Mouse (Mus musculus) gastrocnemius, postnatal 4 days (tissue): ENCODE measurements around the gene Wasl. TPM values are rescaled to one million over a fixed set of nuclear protein-coding genes. Genes with fewer than 3 reads are reported as not detected.

Experiments
- DNase-seq, 2 experiments: peaks; one replicate each; pipeline ENCODE4 v3.0.0; 2021 to 2022; ENCODE audit warnings: low spot score in 2 of 2, mixed read lengths in 2 of 2
- long read RNA-seq, 2 experiments: library from polyadenylated mRNA; stranded (forward); transcript quantifications; one replicate each; pipeline ENCODE4 v2.0.0; 2021
- total RNA-seq, 2 experiments: library from RNA; stranded (reverse); gene quantifications; 2 replicates each; pipeline ENCODE4 v1.2.3; 2021

Wasl gene
- 10 to 100 TPM; 33.1 to 38.7 TPM for total RNA-seq
- long read RNA-seq, experiment 1, full-length matches to known transcripts, result 14 of 19 reads
- long read RNA-seq, experiment 1, partial matches to known transcripts, result 2 of 19 reads
- long read RNA-seq, experiment 1, other reads (novel, unspliced or antisense), result 3 of 19 reads
- long read RNA-seq, experiment 2, full-length matches to known transcripts, result 12 of 23 reads
- long read RNA-seq, experiment 2, partial matches to known transcripts, result 5 of 23 reads
- long read RNA-seq, experiment 2, other reads (novel, unspliced or antisense), result 6 of 23 reads

DNA sequence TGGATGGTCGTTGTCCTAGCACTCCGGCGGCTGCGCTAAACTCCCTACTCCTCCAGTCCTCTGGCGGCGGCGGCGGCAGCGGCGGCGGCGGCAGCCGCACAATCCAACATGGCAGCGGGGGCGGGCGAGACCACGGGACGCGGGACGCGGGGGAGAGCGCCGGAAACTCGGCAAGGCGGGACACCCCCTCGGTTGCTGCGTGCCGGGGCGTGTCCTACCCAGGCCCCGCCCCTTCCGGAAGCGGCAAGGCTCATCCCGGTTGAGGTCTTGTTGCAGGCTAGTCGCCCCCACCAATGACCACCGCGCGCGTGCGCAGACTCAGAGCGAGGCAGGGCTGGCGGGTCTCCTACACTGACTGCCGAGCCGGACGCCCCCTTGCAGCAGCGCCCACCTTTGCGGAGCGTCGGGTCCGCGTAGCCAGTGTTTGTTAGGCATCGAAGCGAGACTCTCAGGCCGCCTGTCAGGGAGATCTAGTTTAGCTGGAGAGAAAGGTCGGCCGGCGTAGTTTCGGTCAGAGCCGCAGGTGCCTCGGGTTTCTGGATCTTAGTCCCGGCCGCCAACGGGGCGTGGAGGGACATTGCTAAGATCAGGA is at the start of gene Wasl:
Gene Wasl, minus strand, starts transcription at position 143 of the 592 bp plus-strand sequence.
- DNase-seq, result peak; percentile 97 to 98

DNA sequence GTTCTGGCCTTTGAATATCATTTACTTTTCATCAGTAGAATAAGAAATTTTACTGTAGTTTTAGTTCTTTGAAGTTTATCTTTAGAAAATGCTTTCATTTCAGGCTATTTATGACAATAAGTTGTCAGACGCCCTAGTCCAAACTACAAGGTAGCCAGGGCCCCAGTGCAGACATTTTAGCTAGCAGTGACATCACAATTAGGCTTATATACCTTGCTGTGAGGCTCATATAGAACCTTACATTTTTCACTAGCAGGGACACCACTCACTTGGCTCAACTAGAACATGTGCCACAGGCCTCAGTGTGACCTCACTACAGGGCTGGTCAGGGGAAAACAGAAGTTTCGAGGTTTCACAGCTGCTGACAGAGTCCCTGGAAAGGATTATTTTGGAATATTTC is 42.7 kb upstream of the Wasl start:
- DNase-seq, result no peak

DNA sequence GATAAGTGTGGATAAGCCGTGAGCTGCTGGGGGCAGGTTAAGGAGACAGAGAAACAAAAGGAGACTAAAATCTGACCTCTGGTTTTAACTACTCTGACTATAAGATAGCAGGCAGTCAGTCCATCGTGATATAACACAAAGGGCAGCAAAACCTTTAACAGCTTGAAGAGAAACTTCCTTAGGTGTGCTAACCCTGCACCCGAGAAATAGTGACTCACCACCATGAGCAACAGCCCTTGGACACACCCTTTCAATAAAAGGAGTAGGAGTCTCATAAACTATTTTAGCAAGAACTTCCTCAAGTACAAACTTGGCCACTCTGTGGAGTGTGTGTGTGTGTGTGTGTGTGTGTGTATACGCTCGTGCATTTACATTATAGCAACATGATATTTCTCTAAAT is 42.3 kb upstream of the Wasl start:
- no peak for DNase-seq

DNA sequence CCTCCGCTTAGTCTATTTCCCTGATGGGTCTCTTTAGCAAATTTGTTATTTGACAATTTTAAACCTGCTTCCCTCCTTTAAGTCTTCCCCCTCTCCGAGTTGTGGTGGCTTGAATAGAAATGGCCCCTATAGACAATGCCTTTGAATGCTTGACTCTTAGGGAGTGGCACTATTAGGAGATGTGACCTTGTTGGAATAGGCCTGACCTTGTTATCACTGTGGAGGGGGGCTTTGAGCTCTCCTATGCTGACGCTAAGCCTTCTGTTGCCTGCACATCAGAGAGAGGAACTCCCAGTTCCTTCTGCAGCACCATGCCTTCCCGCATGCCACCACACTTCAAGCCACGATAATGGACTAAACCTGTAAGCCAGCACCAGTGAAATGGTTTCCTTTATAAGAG is 32.4 kb upstream of the Wasl start:
- no peak for DNase-seq

DNA sequence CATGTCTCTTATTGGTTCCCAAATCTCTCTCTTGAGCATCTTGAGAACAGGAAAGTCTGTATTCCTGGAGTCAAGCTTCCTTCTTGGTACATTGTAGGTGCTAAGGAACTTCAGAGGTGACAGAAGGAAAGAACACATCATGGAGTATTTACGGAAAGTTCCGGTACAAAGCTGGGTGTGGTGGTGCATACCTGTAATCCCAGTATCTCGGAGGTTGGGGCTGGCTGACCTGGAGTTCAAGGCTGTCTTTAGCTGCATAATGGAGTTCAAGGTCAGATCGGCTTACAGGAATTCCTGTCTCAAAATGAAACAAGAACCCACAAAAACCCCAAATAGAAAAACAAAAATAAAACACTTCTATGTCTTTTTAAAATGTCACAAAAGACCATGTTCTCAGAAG is 31.3 kb upstream of the Wasl start:
- no peak for DNase-seq

DNA sequence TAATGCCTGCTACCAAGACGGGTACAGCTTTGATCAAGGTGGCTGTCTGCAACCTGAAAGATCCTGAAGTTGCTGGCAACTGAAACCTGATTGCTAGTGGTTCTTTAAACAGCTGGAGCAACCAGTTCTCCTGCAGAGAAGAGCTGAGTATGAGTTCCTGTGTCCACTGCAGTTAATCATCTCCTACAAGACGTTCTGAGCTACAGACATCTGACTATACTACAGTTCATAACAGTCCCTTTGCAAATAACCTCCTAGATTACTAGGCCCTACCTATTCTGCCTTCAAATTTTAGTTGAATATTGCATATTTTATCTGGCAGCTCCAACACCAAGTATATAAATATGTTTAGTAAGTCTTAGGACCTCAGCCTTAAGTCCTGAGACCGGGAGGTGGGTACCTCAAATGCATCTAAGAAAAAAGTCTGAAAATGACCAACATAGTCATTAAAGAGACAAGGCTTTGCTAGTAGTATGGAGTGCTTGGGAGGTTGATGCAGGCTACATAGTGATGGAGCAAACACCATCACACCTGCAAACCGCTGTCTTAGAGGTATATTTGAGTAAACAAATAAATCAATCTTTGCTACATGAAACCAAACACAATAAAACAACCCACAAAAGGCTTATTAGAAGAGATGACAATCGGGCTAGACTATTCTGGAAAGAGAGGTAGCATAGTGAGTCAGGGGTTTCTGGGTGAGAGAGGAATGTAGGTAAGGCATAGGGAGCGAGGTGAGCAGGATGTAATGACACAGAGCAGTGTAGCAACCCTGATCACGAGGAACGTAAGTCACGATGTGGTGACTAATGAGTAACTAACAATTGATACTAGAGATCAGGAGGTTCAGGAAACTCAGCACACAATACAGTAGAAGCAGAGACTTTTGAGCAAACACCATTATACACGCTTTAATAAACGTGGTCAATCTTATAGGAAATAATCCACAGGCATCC is 29.9 kb upstream of the Wasl start:
- DNase-seq, result no peak

DNA sequence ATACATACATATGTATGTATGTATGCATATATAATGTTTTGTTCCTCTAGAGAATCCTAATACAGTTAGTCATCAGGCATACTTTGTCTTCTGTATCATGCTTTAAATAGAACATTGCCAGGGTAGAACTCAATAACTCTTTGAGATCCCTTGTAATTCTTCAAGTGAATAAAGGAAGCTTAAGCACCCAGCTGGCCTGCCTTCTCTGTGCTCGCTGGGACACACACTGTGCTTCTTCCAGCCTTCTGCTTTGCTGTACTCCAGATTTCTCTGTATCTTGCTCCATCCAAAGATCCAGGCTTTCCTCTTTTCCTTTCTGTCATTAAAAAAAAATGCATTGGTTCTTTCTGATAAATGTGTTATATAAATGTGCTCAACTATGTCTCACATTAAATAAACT is 23.1 kb upstream of the Wasl start:
- no peak for DNase-seq

DNA sequence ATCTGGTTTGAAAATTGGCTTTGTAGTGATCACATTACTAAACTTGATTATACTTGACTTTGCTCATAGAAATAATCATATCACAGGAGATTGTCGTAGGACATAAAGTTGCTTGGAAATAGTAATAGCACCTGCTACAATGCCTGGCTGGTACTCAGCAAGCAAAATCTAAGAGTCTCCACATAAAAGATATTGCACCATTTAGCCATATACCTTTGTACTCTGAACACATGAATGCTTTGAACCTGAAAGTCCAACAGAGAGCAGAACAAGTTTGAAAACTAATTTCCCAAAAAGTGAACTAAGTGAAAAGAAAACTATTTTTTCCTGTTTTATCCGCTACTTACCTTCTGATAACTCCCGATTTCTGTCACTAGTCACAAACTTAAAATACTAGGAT is 18.3 kb upstream of the Wasl start:
- DNase-seq, result no peak

DNA sequence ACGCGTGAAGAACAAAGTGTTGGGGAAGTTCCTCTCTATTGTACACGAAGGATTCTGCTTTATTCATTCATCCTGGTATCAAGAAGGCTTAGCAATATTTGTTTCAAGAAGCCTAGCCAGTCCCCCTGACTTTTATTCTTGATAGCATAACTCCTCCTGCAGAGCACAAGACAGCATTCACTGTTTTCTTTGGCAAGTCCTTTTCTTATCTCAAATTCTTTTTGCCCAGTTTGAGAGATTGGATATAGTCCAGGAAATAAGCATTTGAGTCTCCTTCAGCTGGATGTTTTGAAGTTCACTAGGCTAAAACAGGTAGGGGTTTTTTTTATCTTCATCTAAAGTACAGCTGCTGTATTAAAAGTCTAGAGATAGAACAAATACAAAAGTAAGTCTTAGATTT is 3.0 kb upstream of the Wasl start:
- DNase-seq, result no peak

DNA sequence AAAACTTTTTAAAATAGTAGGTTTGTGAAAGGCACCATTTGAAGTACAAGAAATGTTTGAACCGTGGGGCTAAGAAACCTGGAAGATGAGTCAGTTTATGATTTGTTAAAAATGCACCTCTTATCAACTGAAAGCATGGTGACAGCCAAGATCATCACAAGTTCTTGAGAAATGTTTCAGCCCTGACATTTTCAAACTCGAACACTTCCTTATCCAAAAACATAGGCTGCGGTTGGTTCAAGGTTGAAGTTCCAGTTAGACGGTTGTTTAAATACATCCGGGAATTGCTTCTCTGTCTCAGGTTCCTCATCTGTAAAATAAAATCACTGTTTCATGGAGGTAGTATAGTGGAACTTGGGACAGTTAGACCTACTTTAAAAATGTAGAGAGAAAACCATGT is 1.4 kb upstream of the Wasl start:
- DNase-seq, result no peak

DNA sequence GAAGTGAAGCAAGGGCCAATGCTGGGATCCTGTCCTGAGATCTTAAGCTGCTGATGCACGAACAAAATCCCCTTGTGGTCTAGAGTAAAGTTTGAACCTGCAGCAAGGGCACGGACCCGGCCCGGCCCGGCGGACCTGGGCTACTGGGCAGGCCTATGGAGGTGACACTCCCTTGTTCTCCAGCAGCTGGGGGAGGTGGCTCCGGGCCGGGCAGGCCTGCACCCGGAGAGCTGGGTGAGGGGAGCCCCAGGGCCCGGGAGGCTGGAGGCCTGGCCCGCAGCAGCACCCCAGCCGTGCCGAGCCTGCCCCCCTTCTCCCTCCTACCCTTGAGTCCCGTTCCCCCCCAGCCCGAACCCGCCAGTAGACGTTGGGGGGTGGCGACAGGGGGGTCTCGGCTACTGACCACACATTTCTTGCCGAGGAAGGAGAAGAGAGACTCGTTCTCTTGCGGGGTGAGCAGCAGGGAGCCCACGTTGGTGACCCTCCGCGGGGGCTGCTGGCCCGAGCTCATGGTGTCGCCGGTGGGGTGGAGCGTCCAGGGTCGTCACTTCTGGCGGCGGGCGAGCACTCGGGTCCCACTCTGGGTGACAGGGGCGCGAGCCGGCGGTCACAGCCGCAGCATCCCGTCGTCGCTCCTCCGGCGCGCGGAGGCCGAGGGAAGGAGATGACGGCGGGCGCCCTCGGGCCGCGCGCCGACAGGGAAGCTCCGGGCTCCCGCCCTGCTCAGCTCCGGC is 509 bp downstream of the Wasl start:
- peak; percentile 48 to 58 for DNase-seq

DNA sequence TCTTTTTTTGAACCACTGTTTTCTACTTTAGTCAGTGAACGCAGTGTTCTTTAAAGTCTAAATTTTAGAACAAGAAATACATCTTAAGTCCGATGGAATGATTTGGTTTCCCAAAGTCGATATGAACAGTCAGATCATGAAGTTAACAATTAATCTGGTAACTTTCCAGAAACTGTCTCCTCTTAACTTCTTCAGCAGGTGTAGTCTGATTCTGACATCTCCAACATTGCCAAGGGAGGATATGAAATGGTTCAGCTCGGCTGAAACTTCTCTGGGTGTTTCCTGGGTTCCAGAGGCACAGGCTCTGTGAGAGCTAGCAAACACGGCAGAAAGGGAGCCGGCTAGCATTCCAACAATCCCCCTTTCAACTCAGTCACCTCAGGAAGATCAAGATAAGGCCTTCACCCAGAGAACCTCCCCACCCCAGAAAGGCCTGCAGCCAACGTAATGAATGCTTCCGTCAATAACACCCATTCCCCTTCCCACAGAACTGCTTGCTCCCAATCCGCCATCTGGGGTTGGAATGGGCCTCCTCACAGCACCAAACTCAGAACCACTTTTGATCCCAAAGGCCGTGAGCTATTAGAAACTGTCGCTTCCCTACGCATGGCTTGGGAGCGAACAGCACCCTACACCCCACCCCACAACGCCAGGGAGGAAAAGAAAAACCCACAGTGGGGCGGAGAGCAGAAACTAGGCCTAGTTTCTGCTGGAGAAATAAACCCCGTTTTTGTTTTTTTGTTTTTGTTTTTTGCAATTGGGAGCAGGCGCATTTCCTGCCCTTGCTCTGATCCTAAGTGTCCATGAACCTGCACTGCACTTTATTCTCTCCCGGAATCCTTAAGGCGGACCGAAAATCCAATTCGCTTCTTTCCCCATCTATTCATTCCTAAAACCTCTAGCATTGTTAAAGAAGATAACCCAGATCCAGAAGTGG is 1.3 kb downstream of the Wasl start:
- no peak for DNase-seq

DNA sequence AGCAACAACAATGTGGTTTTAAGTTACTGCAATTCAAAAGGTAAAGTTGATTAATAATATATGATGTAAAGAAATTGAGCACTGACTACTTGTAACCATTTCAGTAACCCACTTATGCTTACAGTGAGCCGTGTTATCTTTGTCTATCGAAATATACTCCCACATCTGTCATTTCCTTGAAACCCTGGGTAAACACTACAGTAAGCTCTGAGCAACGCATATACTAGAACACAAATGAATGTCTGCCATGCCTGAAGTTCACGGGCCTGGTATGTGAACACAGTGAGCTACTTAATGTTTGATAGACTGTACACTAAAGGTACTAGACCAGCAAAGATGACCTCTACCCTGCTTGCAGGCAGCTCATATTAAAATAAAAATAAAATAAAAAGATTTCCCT is 2.3 kb downstream of the Wasl start:
- DNase-seq, result no peak

DNA sequence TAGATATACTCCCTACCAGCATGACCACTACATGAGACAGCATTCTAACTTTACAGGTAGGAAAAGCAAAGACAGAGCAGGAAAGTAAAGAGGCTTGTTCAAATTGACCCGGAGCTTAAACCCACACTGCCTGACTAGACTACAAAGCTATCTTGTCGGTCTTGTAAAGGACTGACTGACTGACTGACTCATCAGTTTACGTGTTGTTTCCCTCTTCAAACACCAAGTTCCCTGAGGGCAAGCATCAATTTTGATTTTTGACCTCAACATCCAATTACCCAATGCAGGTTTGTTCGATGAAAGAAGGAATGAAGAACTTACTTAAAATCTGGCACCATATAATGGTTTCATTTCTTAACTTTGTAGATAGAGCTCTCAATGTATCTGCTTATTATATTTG is 2.9 kb downstream of the Wasl start:
- no peak for DNase-seq

DNA sequence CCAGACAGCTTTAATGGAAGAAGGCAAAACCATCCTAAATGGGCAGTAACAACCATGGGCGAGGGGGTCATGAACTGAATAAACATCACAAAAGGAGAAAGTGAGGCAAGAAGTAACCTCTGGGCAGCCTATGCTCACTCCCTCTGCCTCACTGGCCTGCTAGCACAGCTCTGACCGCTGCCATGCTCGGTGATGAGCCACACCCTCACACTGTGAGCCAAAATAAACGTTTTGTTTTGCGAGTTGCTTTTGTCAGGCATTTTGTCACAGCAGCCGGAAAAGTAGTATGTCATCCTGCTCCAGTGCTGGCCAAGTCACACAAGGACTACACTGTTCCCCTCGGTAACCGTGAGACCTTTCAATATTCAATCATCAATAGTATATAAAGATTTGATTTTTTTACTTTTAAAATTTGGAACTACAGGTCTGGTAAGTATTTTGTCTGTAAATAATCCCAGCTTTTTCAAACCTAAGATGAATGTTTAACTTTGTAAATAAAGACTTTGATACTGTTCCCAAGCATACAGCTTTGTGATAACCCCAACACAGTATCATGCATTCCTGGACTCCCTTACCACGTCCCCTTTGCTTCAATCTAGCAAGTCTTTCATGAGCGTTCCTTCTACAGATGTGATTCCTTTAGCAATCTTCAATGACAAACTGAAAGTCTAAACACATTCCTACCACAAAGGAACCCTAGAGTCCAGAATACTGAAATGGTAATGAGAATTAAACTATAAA is 7.0 kb downstream of the Wasl start:
- DNase-seq, result no peak

DNA sequence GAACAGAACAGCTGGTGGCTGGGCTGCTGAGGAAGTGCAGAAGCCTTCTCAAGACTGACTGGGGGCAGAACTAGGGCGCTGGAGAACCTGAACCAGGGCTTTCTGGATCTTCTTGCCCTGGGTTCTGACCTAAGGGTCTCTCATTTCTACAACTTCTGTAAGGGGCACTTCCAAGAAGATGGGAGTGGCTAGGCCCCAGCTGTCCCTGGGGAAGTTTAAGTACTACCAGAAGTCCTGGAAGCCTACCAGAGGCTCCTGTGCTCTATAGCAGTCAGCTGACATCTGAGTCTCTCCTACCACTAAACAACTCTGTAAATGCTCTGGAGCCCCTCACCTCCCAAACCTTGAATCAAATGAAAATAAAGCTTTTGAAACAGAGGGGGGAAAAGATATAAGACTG is 8.7 kb downstream of the Wasl start:
- DNase-seq, result no peak

DNA sequence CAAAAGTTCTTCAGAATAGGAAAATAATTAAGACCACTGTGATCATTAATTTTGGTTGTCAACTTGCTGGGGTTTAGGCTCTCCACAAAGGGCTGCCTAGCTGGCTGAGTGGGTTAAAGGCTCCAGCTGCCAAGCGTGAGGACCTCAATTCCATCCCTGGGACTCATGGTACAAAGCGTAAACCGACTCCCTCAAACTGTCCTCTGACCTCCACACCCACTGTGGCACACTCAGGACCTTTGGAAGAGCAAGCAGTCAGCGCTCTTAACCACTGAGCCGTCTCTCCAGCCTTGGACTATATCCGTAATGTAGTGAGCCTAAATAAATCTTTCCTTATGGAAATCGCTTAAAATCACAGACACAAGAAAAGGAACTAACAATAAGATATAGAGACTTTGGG is 13.3 kb downstream of the Wasl start:
- no peak for DNase-seq

DNA sequence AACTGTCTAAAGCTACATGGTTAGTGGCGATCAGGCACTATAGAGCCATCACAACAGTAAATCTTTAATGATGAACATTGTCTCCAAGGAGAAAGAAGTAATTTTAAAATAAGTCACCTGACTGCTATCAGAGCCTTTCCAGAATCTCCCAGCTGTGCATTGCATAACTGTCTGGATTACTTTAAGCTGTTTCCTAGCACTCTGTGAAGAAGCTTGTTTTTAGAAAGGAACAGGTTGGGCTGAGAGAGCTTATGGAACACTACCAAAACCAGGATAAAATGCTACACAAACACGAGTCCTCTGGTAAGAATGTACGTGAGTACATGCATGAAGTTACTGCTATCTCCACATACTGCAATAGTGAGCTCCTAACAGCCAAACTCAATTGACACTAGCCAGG is 14.1 kb downstream of the Wasl start:
- DNase-seq, result no peak

DNA sequence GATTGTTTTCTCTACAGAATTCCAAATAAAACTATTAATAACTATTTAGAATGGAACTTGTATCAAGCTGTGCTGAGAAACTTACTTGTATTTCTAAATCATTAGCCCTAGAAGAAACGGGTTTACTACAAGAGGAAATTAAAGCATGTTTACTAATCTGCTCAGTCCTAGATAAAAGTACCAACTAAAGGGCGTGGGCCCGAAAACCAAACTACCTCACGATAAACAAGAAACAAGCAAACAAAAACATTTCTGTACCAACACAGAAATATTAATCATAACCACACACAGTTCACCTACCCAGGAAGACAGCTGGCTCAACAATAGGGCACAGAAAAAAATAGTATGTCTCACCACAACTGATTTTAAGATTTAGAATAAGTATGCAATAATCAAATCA is 16.4 kb downstream of the Wasl start:
- DNase-seq, result no peak
